Mouse (Mus musculus) urinary bladder, postnatal 36 days (tissue): ENCODE data around the gene Nol6.

ENCODE experiments used
- DNase-seq, 2 experiments: peaks; one replicate each; pipeline ENCODE4 v3.0.0; 2022; ENCODE audit warnings: low spot score in 2 of 2, mixed read lengths in 1 of 2

The Nol6 gene

GRCm38 (mm10) chr4:41124180-41124951, at the start of gene Nol6:
TSS of gene Nol6 (minus strand) at chr4:41124455.
- DNase-seq, result peak; percentile 96 to 98

- no peak for DNase-seq
These were observed 46.7 kb upstream of the Nol6 start for GRCm38 (mm10) chr4:41170970-41171369.

DNA sequence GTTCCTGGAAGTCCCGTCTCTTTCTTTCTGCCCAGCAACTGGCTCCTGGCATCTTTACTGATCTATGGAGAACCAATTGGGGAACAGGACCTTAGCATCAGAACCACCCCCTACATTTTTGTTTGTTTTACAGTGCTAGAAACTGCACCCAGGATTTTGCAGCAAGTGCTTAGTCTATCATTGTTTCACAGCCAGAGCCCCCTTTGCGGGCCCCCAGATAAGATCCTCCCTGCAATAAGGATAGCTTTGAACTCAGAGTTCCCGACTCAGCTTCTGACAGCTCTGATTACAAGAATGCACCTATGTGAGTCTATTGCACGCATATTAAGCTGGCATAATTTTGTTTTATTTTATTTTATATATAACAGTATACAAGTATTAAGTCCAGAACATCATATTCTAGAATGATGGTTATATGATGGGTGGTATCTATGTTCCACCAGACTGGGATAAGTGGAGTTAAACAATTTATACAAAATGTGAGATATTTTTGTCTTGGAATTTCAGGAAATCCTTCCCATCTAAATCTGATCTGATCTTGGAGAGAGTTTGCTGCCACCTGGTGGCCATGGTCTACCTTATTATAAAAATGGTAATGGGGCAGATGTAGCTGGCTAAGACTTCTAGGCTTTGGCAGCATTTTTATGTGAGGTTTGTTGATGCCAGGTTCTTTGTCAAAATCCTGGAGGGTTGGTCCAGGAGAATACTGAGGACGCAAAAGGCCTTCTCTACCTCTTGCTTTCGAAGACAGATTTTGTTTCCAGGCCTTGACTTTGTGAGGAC, 41.6 kb upstream of the Nol6 start:
- peak; percentile 53 to 64 for DNase-seq

- DNase-seq, result no peak
These were observed 40.7 kb upstream of the Nol6 start for GRCm38 (mm10) chr4:41164974-41165373.

DNA sequence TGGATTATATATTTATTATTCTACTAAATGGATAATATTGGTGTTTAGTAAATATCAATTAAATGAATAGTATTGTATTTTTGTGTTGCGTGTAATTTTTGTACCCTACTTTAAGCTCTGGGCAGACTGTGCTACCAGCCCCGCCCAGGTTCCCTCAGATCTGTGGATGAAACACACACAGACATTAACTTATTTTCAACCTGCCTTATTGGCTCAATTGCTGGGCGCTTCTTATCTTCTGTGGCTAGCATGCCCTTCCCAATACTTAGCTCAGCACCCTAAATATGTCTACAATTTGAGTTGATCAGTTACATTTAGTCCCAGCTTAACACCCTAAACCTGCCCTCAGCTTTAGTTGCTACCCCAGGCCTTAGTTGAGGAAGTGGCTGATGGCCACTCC, 37.0 kb upstream of the Nol6 start:
- DNase-seq, result no peak

DNA sequence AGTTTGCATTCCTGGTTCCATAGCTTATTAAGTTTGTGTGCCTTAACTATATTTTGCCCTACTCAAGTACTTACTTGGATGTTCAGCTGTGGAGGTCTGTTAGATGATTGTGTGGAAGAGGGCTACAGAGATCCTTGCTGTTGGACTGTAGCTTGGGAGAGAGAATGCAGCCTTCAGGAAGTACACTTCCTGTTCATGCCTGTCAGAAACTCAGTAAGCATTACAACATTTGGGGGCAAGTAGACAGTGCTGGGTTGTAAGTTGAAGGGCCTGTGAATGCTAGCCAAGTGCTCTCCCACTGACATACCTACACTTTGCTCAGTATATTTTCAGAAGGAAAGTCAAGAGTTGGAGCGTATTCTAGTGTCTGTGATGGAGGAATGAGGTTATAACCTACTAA, 34.0 kb upstream of the Nol6 start:
- no peak for DNase-seq

- DNase-seq, result no peak
These were observed 32.7 kb upstream of the Nol6 start for GRCm38 (mm10) chr4:41156961-41157360.

DNA sequence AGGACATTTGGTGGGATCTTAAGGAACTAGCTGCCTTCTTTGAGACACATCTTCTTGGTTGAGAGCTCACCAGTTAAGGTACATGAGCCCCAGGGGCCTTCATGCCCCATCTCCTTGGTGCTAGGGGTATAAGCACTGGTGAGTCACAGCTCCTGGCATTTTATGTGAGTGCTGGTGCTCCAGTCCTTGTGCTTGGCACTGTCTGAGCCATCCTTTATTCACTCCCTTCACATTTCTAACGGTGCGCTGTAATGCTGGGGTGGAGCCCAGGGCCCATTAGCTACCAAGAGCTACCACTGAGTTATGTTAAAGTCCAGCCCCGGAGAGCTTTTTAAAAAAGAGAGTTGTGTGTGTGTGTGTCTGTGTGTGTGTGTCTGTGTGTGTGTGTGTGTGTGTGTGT, 28.9 kb upstream of the Nol6 start:
- DNase-seq, result no peak

- no peak for DNase-seq
These were observed 26.9 kb upstream of the Nol6 start for GRCm38 (mm10) chr4:41151186-41151585.

DNA sequence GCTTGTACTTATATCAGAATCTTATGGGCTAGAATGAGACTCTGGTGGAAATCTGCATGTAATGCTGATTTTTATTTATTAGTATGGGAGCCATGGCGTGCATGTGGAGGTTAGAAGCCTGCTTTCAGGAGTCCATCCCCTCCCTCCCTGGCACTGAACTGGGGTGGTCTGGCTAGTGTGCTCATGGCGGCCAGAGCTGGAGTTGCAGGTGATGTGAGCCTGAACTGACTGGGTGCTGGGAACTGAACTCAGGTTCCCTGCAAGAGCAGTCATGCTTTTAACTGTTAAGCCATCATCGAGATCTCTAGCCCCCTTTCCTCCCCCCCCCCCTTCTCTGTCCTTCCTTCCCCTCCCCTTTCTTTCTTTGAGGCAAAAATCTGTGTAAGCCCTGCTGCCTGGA, 25.6 kb upstream of the Nol6 start:
- no peak for DNase-seq

DNA sequence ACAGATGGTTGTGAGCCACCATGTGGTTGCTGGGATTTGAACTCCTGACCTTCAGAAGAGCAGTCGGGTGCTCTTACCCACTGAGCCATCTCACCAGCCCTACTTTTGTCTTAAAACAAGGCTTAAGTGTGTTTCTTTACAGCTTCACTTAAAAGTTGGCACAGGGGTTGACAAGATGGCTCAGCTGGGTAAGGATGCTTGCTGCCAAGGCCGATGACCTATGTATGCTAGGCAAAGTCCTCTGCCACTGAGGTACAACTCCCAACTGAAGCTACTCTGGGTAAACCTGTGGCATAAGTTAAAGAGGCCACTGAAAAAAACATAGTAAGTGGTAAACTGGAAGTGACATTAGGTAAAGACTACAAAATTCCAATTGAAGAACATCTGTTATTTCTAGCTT, 18.3 kb upstream of the Nol6 start:
- DNase-seq, result no peak

GRCm38 (mm10) chr4:41140174-41140875, 16.1 kb upstream of the Nol6 start:
- no peak for DNase-seq

GRCm38 (mm10) chr4:41136811-41137210, 12.6 kb upstream of the Nol6 start:
- DNase-seq, result no peak

GRCm38 (mm10) chr4:41136454-41136805, 12.2 kb upstream of the Nol6 start:
- DNase-seq, result peak in 1 of 2 experiments; percentile 34

- peak; percentile 53 to 63 for DNase-seq
These were observed 11.6 kb upstream of the Nol6 start, which contains the start of gene Ube2r2 for GRCm38 (mm10) chr4:41135711-41136453. TSS of gene Ube2r2 (plus strand) at chr4:41135743.

- DNase-seq, result peak; percentile 78
These were observed 10.9 kb upstream of the Nol6 start for GRCm38 (mm10) chr4:41134935-41135710.

DNA sequence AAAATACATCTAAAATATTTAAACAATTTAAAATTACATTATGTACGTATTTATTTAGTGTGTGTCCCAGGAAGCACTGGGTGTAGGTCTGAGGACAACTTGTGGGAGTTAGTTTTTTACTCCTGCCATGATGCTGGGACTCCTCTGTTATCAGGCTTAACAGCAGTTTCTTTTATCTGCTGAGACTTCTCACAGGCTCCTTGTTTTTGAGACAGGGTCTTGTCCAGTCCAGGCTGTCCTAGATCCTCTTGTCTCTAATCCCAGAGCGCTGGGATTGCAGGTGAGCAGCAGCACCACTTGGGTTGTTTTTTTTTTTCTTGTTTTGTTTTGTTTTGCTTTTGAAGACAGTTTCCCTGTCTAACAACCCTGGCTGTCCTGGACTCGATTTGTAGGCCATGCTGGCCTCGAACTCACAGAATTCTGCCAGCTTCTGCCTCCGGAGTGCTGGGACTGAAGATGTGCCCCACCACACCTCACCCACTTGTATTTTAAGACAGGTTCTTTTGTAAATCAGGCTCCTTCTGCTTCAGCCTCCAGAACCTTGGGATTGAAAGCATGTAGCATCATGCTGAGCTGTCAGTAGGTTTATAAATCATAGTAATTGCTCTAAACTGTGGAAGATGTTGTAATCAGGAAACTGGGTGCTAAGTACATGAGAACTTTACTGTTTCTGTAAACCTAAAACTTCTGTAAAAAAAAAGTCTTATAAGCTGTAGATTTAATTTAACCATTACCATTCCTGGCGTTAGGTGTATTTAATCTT, 9.5 kb upstream of the Nol6 start:
- no peak for DNase-seq

- no peak for DNase-seq
These were observed 8.2 kb upstream of the Nol6 start for GRCm38 (mm10) chr4:41132471-41132870.

- DNase-seq, result no peak
These were observed 5.6 kb upstream of the Nol6 start for GRCm38 (mm10) chr4:41129836-41130235.

DNA sequence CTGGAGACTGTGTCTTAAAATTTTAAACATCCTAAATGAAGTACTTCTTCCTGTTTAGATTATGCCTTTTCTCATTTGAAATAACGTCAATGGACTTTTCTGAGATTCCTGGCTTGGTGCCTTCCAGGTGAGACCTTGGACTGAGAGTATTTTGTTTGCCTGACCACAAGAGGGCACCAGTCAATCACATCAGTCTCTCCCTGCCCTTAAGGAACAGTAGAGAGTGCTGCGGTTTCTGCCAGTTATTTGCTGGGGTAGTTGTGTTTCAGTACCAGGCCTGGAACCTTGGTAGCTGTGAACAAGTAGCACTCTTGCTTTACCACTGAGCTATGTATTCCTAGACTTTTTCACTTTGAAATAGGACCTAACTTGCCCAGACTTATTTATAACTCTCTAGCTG, 5.2 kb upstream of the Nol6 start:
- peak; percentile 48 to 57 for DNase-seq
